Mouse (Mus musculus) embryo, embryonic 11.5 days (tissue): ENCODE measurements around the gene BC035947.
"Not testable (repeated sequence)": the region's sequence is repeated elsewhere in the genome, so short reads cannot be mapped to it uniquely, and the experiment has no call there.

Source experiments
- DNase-seq: peaks from one replicate; pipeline ENCODE4 v3.0.0-alpha.2; 2012; ENCODE audit warnings: low read depth, low spot score

BC035947 gene

GRCm38 (mm10) chr1:78501856-78502255 lies 10.1 kb downstream of the BC035947 start:
- DNase-seq: not testable (repeated sequence)

GRCm38 (mm10) chr1:78501036-78501435 lies 10.9 kb downstream of the BC035947 start:
- DNase-seq: no peak

- no peak for DNase-seq
These were observed 21.8 kb downstream of the BC035947 start for GRCm38 (mm10) chr1:78490143-78490542.

- DNase-seq: peak; percentile 86
These were observed 23.0 kb downstream of the BC035947 start, which contains the start of gene Farsb for GRCm38 (mm10) chr1:78488752-78489492. Farsb (minus strand) TSS chr1:78488897.

- DNase-seq: no peak
These were observed 23.6 kb downstream of the BC035947 start for GRCm38 (mm10) chr1:78488427-78488751.

GRCm38 (mm10) chr1:78484361-78484760 lies 27.6 kb downstream of the BC035947 start:
- DNase-seq: no peak

- DNase-seq: no peak
These were observed 28.5 kb downstream of the BC035947 start for GRCm38 (mm10) chr1:78483430-78483829.

- no peak for DNase-seq
These were observed 39.5 kb downstream of the BC035947 start for GRCm38 (mm10) chr1:78472441-78472840.

- peak; percentile 48 for DNase-seq
These were observed 57.3 kb downstream of the BC035947 start for GRCm38 (mm10) chr1:78454659-78455058.

- no peak for DNase-seq
These were observed 58.1 kb downstream of the BC035947 start for GRCm38 (mm10) chr1:78453886-78454285.

- no peak for DNase-seq
These were observed 59.4 kb downstream of the BC035947 start for GRCm38 (mm10) chr1:78452544-78452943.

- DNase-seq: no peak
These were observed 60.7 kb downstream of the BC035947 start for GRCm38 (mm10) chr1:78451070-78451854.

- DNase-seq: no peak
These were observed 63.9 kb downstream of the BC035947 start for GRCm38 (mm10) chr1:78448091-78448490.
